Mouse (Mus musculus) forebrain, embryonic 11.5 days (tissue): Measurements from ENCODE around the gene Cdc42ep1. TPM values are rescaled to one million over a fixed set of nuclear protein-coding genes. Genes with fewer than 3 reads are reported as not detected.

ENCODE experiments used
- ATAC-seq: fragments of 200-750 bp; cut with Nextera tagmentation; replicated peaks from 2 replicates; pipeline ENCODE4 v1.8.0; 2017; ENCODE audit warnings: moderate TSS enrichment; ENCODE audit not compliant: low FRiP score
- DNase-seq: peaks from one replicate; pipeline ENCODE4 v3.0.0-alpha.2; 2017; ENCODE audit warnings: low spot score
- H3K27ac ChIP-seq: fragments of 300-500 bp; sonication (generic); 2 replicates; pipeline ENCODE4 v1.5.1; 2014; ENCODE audit warnings: low read depth, low read length
- H3K27me3 ChIP-seq: fragments of 300-500 bp; sonication (generic); 2 replicates; pipeline ENCODE4 v1.6.1; 2014; ENCODE audit warnings: mild to moderate bottlenecking, low read length, mixed read lengths; ENCODE audit not compliant: control insufficient read depth, insufficient read depth
- H3K36me3 ChIP-seq: fragments of 300-500 bp; sonication (generic); 2 replicates; pipeline ENCODE4 v1.6.1; 2014; ENCODE audit warnings: mild to moderate bottlenecking, low read length, moderate library complexity, mixed read lengths; ENCODE audit not compliant: control insufficient read depth, insufficient read depth
- H3K4me1 ChIP-seq: fragments of 300-500 bp; sonication (generic); replicated peaks from 2 replicates; pipeline ENCODE4 v1.6.1; 2014; ENCODE audit warnings: low read length, mixed read lengths; ENCODE audit not compliant: control insufficient read depth, insufficient read depth
- H3K4me2 ChIP-seq: fragments of 300-500 bp; sonication (generic); 2 replicates; pipeline ENCODE4 v1.6.1; 2014; ENCODE audit warnings: low read depth, mild to moderate bottlenecking, low read length, moderate library complexity, mixed read lengths; ENCODE audit not compliant: severe bottlenecking
- H3K4me3 ChIP-seq: fragments of 300-500 bp; sonication (generic); 2 replicates; pipeline ENCODE4 v1.5.1; 2014; ENCODE audit warnings: low read depth, low read length
- H3K9ac ChIP-seq: fragments of 300-500 bp; sonication (generic); 2 replicates; pipeline ENCODE4 v1.6.1; 2014; ENCODE audit warnings: low read length
- H3K9me3 ChIP-seq: fragments of 300-500 bp; sonication (generic); 2 replicates; pipeline ENCODE4 v1.6.1; 2016; ENCODE audit warnings: low read length, mixed read lengths; ENCODE audit not compliant: control insufficient read depth
- WGBS: fragments of 180-500 bp; shearing (Covaris S2); extraction: QIAGEN DNeasy Blood & Tissue Kit; methylation state at CpG from one replicate; pipeline ENCODE4 v1.1.7; 2014; 5-methylcytosine and 5-hydroxymethylcytosine counted together
- polyA plus RNA-seq: library from polyadenylated mRNA; unstranded; fragments of >200 nt; fragmentation: Nextera tagmentation; extraction: Ambion mirVana; gene quantifications from 2 replicates; pipeline ENCODE4 v1.2.1, GENCODE M21; 2014

The Cdc42ep1 gene
- polyA plus RNA-seq, 1 experiment from 2014 or later: 9.6 TPM

GRCm38 (mm10) chr15:78850059-78850824 is 7.8 kb downstream of the Cdc42ep1 start:
- no peak for ATAC-seq
- 76% methylated on average over 14 of the region's 15 CpGs for WGBS
- no peak overlapping the region for H3K9ac ChIP-seq

GRCm38 (mm10) chr15:78850944-78851343 is 8.5 kb downstream of the Cdc42ep1 start:
- no peak overlapping the region for H3K9ac ChIP-seq
- no peaks in the 10 kb centered on the region for H3K36me3 ChIP-seq
- no peak overlapping the region for H3K4me3 ChIP-seq
- H3K9me3 ChIP-seq: no peaks in the 10 kb centered on the region
- WGBS: 70% methylated on average over 6 of the region's 6 CpGs
- DNase-seq: no peak
- H3K27ac ChIP-seq: no peak overlapping the region
- no peak for ATAC-seq
- 0 out of 2 replicates have a peak, but pooled peaks cover 2% of the 10 kb centered on the region for H3K27me3 ChIP-seq
- H3K4me2 ChIP-seq: no peak overlapping the region
- peaks cover 3% of the 10 kb centered on the region; the same call in 1 of the 2 replicates for H3K4me1 ChIP-seq

More at GRCm38 (mm10) chr15:78850059-78850824, 7.8 kb downstream of the Cdc42ep1 start:
- H3K9me3 ChIP-seq: no peaks in the 10 kb centered on the region
- no peak overlapping the region for H3K4me3 ChIP-seq
- H3K27ac ChIP-seq: no peak overlapping the region
- H3K4me1 ChIP-seq: peaks cover 3% of the 10 kb centered on the region; the same call in 1 of the 2 replicates
- DNase-seq: no peak
- no peak overlapping the region for H3K4me2 ChIP-seq
- no peaks in the 10 kb centered on the region for H3K36me3 ChIP-seq
- 0 out of 2 replicates have a peak, but pooled peaks cover 2% of the 10 kb centered on the region for H3K27me3 ChIP-seq

- DNase-seq (peak; percentile 96), ATAC-seq (peak; percentile 55; the same call in 1 of the 2 replicates)
- H3K9me3 ChIP-seq: no peaks in the 10 kb centered on the region
- peaks cover 3% of the 10 kb centered on the region; the same call in 1 of the 2 replicates for H3K4me1 ChIP-seq
- 0 out of 2 replicates have a peak, but pooled peaks cover 2% of the 10 kb centered on the region for H3K27me3 ChIP-seq
- no peaks in the 10 kb centered on the region for H3K36me3 ChIP-seq
- no peak overlapping the region for H3K27ac ChIP-seq
- H3K9ac ChIP-seq: no peak overlapping the region
- H3K4me3 ChIP-seq: no peak overlapping the region
- H3K4me2 ChIP-seq: peak overlapping the region; percentile 29; the same call in 1 of the 2 replicates
- 16% methylated on average over 13 of the region's 13 CpGs for WGBS
Observed at GRCm38 (mm10) chr15:78851505-78852153, 9.2 kb downstream of the Cdc42ep1 start.

GRCm38 (mm10) chr15:78855303-78855965 is 13.0 kb downstream of the Cdc42ep1 start, which contains the start of gene Lgals2:
Gene Lgals2 (minus strand): TSS chr15:78855529.
- no peak within 1 kb of the TSS for H3K4me3 ChIP-seq
- 81% methylated on average over 8 of the region's 8 CpGs for WGBS
- ATAC-seq (no peak), DNase-seq (no peak)
- H3K27ac ChIP-seq: no peak within 1 kb of the TSS
- no peaks in the 10 kb centered on the region for H3K36me3 ChIP-seq
- H3K9me3 ChIP-seq: no peaks in the 10 kb centered on the region
- no peak within 1 kb of the TSS for H3K4me2 ChIP-seq
- H3K4me1 ChIP-seq: peaks cover 3% of the 10 kb centered on the region; the same call in 1 of the 2 replicates
- H3K9ac ChIP-seq: no peak within 1 kb of the TSS
- 0 out of 2 replicates have a peak, but pooled peaks cover 2% of the 10 kb centered on the region for H3K27me3 ChIP-seq

- H3K9me3 ChIP-seq: no peaks in the 10 kb centered on the region
- 85% methylated on average over 7 of the region's 7 CpGs for WGBS
- no peak overlapping the region for H3K27ac ChIP-seq
- H3K27me3 ChIP-seq: no peaks in the 10 kb centered on the region
- H3K4me2 ChIP-seq: no peak overlapping the region
- DNase-seq (no peak), ATAC-seq (no peak)
- no peak overlapping the region for H3K9ac ChIP-seq
- no peaks in the 10 kb centered on the region for H3K36me3 ChIP-seq
- no peaks in the 10 kb centered on the region for H3K4me1 ChIP-seq
- no peak overlapping the region for H3K4me3 ChIP-seq
Observed at GRCm38 (mm10) chr15:78857009-78857408, 14.6 kb downstream of the Cdc42ep1 start.

- Histone ChIP-seq H3K4me1 (no peaks in the 10 kb centered on the region), H3K27ac (no peak overlapping the region), H3K36me3 (no peaks in the 10 kb centered on the region), H3K9me3 (no peaks in the 10 kb centered on the region), H3K4me2 (no peak overlapping the region), H3K27me3 (no peaks in the 10 kb centered on the region), H3K9ac (no peak overlapping the region), H3K4me3 (no peak overlapping the region)
- DNase-seq (no peak), ATAC-seq (no peak)
- 85% methylated on average over 4 of the region's 4 CpGs for WGBS
Observed at GRCm38 (mm10) chr15:78859311-78859710, 16.9 kb downstream of the Cdc42ep1 start.

GRCm38 (mm10) chr15:78859714-78860113 is 17.3 kb downstream of the Cdc42ep1 start:
- no peak for ATAC-seq
- no peak overlapping the region for H3K9ac ChIP-seq
- no peaks in the 10 kb centered on the region for H3K4me1 ChIP-seq
- no peak overlapping the region for H3K4me3 ChIP-seq
- H3K27me3 ChIP-seq: no peaks in the 10 kb centered on the region
- WGBS: 84% methylated on average over 6 of the region's 6 CpGs
- DNase-seq: no peak
- no peaks in the 10 kb centered on the region for H3K36me3 ChIP-seq
- no peak overlapping the region for H3K27ac ChIP-seq
- no peak overlapping the region for H3K4me2 ChIP-seq
- H3K9me3 ChIP-seq: no peaks in the 10 kb centered on the region

GRCm38 (mm10) chr15:78862280-78862679 is 19.9 kb downstream of the Cdc42ep1 start:
- Histone ChIP-seq H3K27ac (no peak overlapping the region), H3K4me3 (no peak overlapping the region), H3K27me3 (no peaks in the 10 kb centered on the region), H3K4me2 (no peak overlapping the region), H3K36me3 (no peaks in the 10 kb centered on the region), H3K4me1 (no peaks in the 10 kb centered on the region), H3K9me3 (no peaks in the 10 kb centered on the region), H3K9ac (no peak overlapping the region)
- ATAC-seq (no peak), DNase-seq (no peak)
- 91% methylated on average over 5 of the region's 5 CpGs for WGBS
